Mouse (Mus musculus): ENCODE measurements around the gene Atp1a4. TPM values are rescaled to one million over a fixed set of nuclear protein-coding genes. Genes with fewer than 3 reads are reported as not detected.

The Atp1a4 gene
- polyA plus RNA-seq, 1 experiment from 2014 or later: not detected

DNA sequence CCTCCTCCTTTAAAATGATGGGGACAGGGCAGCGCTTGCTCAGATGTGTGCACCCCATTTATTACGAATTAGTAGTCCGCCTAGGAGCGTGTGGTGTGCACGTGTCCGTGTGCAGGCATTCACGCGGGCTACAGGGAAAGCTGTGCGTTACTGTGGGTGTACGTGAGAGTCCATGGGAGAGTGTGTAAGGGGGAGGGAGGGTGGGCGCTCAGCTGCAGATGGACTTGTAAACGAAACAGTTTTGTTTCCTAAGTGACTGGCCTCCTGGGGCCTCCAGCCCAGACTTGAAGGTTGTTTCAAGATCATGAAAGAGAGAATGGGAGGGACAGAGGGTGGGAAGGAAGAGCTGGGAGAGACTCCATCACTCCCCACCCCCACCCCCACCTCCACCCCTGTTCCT, 43.0 kb upstream of the Atp1a4 start:
- no peaks in the 10 kb centered on the region for H3K36me3 ChIP-seq (ENCODE audit: control insufficient read depth, insufficient read depth, low read length)
- H3K9me3 ChIP-seq (ENCODE audit: control insufficient read depth, low read depth, low read length): no peaks in the 10 kb centered on the region
- H3K27me3 ChIP-seq (ENCODE audit: control insufficient read depth, insufficient read depth, low read length): no peaks in the 10 kb centered on the region
- ATAC-seq (ENCODE audit: insufficient number of reproducible peaks, insufficient read depth, low FRiP score, low read depth): no peak
- peaks cover 15% of the 10 kb centered on the region for H3K4me1 ChIP-seq (ENCODE audit: control insufficient read depth, insufficient read depth, low read length)
- no peak overlapping the region for H3K9ac ChIP-seq (replicated peaks; ENCODE audit: low read depth, low read length)
- WGBS: 36% methylated on average over 12 of the region's 12 CpGs
- no peak overlapping the region for H3K4me3 ChIP-seq (ENCODE audit: low read depth, low read length)
- H3K4me2 ChIP-seq (replicated peaks; ENCODE audit: low read depth, low read length): no peak overlapping the region
- no peak overlapping the region for H3K27ac ChIP-seq (ENCODE audit: low read length)

- peaks cover 24% of the 10 kb centered on the region for H3K4me1 ChIP-seq (ENCODE audit: control insufficient read depth, insufficient read depth, low read length)
Measured at GRCm38 (mm10) chr1:172300247-172300646, 42.0 kb upstream of the Atp1a4 start.

GRCm38 (mm10) chr1:172299528-172299927, 41.3 kb upstream of the Atp1a4 start:
- no peak overlapping the region for H3K4me2 ChIP-seq (replicated peaks; ENCODE audit: low read depth, low read length)
- 69% methylated on average over 7 of the region's 7 CpGs for WGBS
- H3K4me1 ChIP-seq (ENCODE audit: control insufficient read depth, insufficient read depth, low read length): peaks cover 24% of the 10 kb centered on the region
- H3K36me3 ChIP-seq (ENCODE audit: control insufficient read depth, insufficient read depth, low read length): no peaks in the 10 kb centered on the region
- H3K9me3 ChIP-seq (ENCODE audit: control insufficient read depth, low read depth, low read length): no peaks in the 10 kb centered on the region
- H3K27me3 ChIP-seq (ENCODE audit: control insufficient read depth, insufficient read depth, low read length): no peaks in the 10 kb centered on the region
- H3K9ac ChIP-seq (replicated peaks; ENCODE audit: low read depth, low read length): no peak overlapping the region
- no peak overlapping the region for H3K4me3 ChIP-seq (ENCODE audit: low read depth, low read length)
- no peak overlapping the region for H3K27ac ChIP-seq (ENCODE audit: low read length)
- ATAC-seq (ENCODE audit: insufficient number of reproducible peaks, insufficient read depth, low FRiP score, low read depth): no peak

More at GRCm38 (mm10) chr1:172300247-172300646, 42.0 kb upstream of the Atp1a4 start:
- no peak overlapping the region for H3K9ac ChIP-seq (replicated peaks; ENCODE audit: low read depth, low read length)
- H3K4me3 ChIP-seq (ENCODE audit: low read depth, low read length): no peak overlapping the region
- no peak for ATAC-seq (ENCODE audit: insufficient number of reproducible peaks, insufficient read depth, low FRiP score, low read depth)
- WGBS: 67% methylated on average over 5 of the region's 5 CpGs
- H3K36me3 ChIP-seq (ENCODE audit: control insufficient read depth, insufficient read depth, low read length): no peaks in the 10 kb centered on the region
- no peaks in the 10 kb centered on the region for H3K27me3 ChIP-seq (ENCODE audit: control insufficient read depth, insufficient read depth, low read length)
- no peak overlapping the region for H3K27ac ChIP-seq (ENCODE audit: low read length)
- H3K4me2 ChIP-seq (replicated peaks; ENCODE audit: low read depth, low read length): no peak overlapping the region
- H3K9me3 ChIP-seq (ENCODE audit: control insufficient read depth, low read depth, low read length): no peaks in the 10 kb centered on the region

DNA sequence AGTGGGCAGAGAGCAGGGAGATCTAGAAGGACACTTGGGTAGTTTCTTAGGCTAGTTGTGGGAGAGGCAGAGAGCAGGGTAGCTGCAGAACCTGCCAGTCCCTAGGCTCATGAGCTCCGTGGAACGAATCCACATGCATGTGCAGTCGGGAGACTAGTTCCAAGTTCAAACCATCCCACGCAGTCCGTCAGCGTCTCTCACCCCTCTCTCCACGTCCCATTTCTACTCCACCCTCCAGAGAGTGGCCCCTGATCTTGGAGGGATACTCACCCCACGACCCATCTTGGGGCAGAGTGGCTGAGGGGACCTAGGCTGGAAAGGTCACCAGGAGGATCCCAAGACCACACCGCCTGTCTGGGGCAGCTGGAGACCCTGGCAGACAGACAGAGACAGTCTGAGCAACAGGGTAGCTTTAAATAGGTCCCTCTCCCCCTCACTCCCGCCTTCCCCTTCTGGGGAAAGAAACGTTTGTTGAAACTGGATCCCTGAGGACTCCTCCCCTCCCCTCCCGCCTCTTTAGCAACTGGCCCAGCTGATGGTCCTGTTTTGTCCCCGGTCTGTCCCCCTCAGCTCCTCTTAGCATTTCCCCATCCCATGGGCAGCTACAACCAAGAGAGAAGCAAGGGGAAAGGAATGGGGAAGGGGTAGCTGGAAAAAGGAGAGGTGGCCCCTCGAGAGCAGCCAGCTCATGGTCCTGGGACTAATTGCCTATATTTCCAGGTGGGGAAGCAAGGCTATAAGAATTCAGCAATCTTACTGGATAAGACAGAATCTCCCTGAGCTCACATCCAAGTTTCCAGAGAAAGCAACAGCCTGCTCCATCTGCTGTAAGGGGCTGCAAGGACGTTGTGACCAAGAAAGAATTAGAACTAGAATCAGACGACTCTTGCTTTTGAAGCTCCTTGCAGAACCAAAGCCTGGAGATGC, 39.7 kb upstream of the Atp1a4 start, which contains the start of gene Atp1a2:
Atp1a2 (minus strand) TSS at position 454 of the 927 bp plus-strand sequence.
- peak within 1 kb of the TSS; percentile 41 for H3K4me2 ChIP-seq (replicated peaks; ENCODE audit: low read depth, low read length)
- peak; percentile 44 for ATAC-seq (ENCODE audit: insufficient number of reproducible peaks, insufficient read depth, low FRiP score, low read depth)
- H3K9ac ChIP-seq (replicated peaks; ENCODE audit: low read depth, low read length): no peak within 1 kb of the TSS
- H3K4me1 ChIP-seq (ENCODE audit: control insufficient read depth, insufficient read depth, low read length): peaks cover 24% of the 10 kb centered on the region
- no peaks in the 10 kb centered on the region for H3K27me3 ChIP-seq (ENCODE audit: control insufficient read depth, insufficient read depth, low read length)
- H3K4me3 ChIP-seq (ENCODE audit: low read depth, low read length): peak within 1 kb of the TSS; percentile 25
- no peaks in the 10 kb centered on the region for H3K9me3 ChIP-seq (ENCODE audit: control insufficient read depth, low read depth, low read length)
- 7% methylated on average over 16 of the region's 16 CpGs for WGBS
- peak within 1 kb of the TSS; percentile 48; the same call in 1 of the 2 replicates for H3K27ac ChIP-seq (ENCODE audit: low read length)
- H3K36me3 ChIP-seq (ENCODE audit: control insufficient read depth, insufficient read depth, low read length): no peaks in the 10 kb centered on the region

DNA sequence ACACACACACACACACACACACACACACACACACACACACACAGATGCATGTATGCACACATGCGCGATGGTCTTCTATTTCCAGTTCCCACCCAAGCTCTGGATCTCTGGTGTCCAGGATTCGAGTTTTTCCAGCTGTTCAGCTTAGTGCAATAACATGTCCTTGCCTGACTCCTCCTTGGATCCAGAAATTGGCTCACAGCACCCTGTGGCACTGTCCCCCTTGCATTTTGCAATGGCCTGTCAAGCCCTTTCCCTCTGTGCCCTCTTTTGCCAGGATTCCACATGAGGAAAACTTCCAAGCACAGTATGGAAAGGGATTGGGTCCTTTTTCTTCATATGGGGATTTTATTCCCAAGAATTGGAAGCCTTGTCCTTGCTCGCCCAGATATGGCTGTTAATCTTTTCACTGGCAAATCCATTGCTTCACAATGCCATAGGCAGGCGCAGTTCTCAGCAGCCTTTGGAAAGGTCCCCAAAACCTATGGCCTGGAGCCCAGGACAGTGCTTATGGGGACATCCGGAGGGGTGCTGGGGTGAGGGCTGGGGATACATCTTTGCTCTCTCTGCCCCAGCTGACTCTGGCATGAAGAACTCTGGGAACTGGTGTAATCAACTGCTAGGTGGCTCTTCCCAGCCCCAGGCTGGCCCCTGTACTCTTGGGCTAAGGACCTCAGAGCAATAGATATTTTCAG, 38.7 kb upstream of the Atp1a4 start:
- no peak overlapping the region for H3K9ac ChIP-seq (replicated peaks; ENCODE audit: low read depth, low read length)
- peak overlapping the region; percentile 25; the same call in 1 of the 2 replicates for H3K4me3 ChIP-seq (ENCODE audit: low read depth, low read length)
- no peaks in the 10 kb centered on the region for H3K36me3 ChIP-seq (ENCODE audit: control insufficient read depth, insufficient read depth, low read length)
- no peaks in the 10 kb centered on the region for H3K27me3 ChIP-seq (ENCODE audit: control insufficient read depth, insufficient read depth, low read length)
- no peak for ATAC-seq (ENCODE audit: insufficient number of reproducible peaks, insufficient read depth, low FRiP score, low read depth)
- 76% methylated on average over 6 of the region's 6 CpGs for WGBS
- peak overlapping the region; percentile 48; the same call in 1 of the 2 replicates for H3K27ac ChIP-seq (ENCODE audit: low read length)
- H3K9me3 ChIP-seq (ENCODE audit: control insufficient read depth, low read depth, low read length): no peaks in the 10 kb centered on the region
- H3K4me1 ChIP-seq (ENCODE audit: control insufficient read depth, insufficient read depth, low read length): peaks cover 24% of the 10 kb centered on the region
- peak overlapping the region; percentile 41 for H3K4me2 ChIP-seq (replicated peaks; ENCODE audit: low read depth, low read length)

- peak; percentile 55; the same call in 1 of the 2 replicates for ATAC-seq (ENCODE audit: insufficient number of reproducible peaks, insufficient read depth, low FRiP score, low read depth)
- Histone ChIP-seq H3K9ac (replicated peaks; ENCODE audit: low read depth, low read length) (no peak overlapping the region), H3K4me3 (ENCODE audit: low read depth, low read length) (no peak overlapping the region), H3K27me3 (ENCODE audit: control insufficient read depth, insufficient read depth, low read length) (no peaks in the 10 kb centered on the region), H3K27ac (ENCODE audit: low read length) (peak overlapping the region; percentile 44; the same call in 1 of the 2 replicates), H3K4me2 (replicated peaks; ENCODE audit: low read depth, low read length) (peak overlapping the region; percentile 41; the same call in 1 of the 2 replicates), H3K36me3 (ENCODE audit: control insufficient read depth, insufficient read depth, low read length) (no peaks in the 10 kb centered on the region), H3K9me3 (ENCODE audit: control insufficient read depth, low read depth, low read length) (no peaks in the 10 kb centered on the region), H3K4me1 (ENCODE audit: control insufficient read depth, insufficient read depth, low read length) (peaks cover 24% of the 10 kb centered on the region)
- 45% methylated on average over 4 of the region's 4 CpGs for WGBS
Measured at GRCm38 (mm10) chr1:172295751-172296197, 37.6 kb upstream of the Atp1a4 start.

DNA sequence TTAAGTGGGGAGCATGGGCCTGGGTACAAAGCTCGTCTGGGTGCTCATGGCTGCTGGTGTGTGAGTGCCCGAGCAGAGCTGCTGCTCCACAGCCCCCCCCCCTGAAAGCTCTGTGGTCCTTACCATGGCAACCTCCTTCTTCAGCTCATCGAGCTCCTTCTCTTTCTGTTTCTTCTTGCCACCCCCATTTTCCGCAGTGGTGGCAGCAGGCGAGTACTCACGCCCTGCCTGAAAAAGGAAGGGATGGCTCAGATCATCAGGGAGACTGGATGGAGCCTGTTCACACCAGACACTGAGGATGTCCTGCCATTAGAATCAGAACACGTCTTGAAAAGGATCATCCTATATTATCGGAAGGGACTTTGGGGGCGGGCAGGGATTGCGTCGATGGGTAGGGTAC, 35.2 kb upstream of the Atp1a4 start:
- Histone ChIP-seq H3K27ac (ENCODE audit: low read length) (no peak overlapping the region), H3K4me1 (ENCODE audit: control insufficient read depth, insufficient read depth, low read length) (peaks cover 24% of the 10 kb centered on the region), H3K4me3 (ENCODE audit: low read depth, low read length) (no peak overlapping the region), H3K27me3 (ENCODE audit: control insufficient read depth, insufficient read depth, low read length) (no peaks in the 10 kb centered on the region), H3K4me2 (replicated peaks; ENCODE audit: low read depth, low read length) (no peak overlapping the region), H3K36me3 (ENCODE audit: control insufficient read depth, insufficient read depth, low read length) (no peaks in the 10 kb centered on the region), H3K9ac (replicated peaks; ENCODE audit: low read depth, low read length) (no peak overlapping the region), H3K9me3 (ENCODE audit: control insufficient read depth, low read depth, low read length) (no peaks in the 10 kb centered on the region)
- WGBS: 86% methylated on average over 11 of the region's 11 CpGs
- no peak for ATAC-seq (ENCODE audit: insufficient number of reproducible peaks, insufficient read depth, low FRiP score, low read depth)

GRCm38 (mm10) chr1:172292880-172293279, 34.7 kb upstream of the Atp1a4 start:
- no peaks in the 10 kb centered on the region for H3K9me3 ChIP-seq (ENCODE audit: control insufficient read depth, low read depth, low read length)
- no peak overlapping the region for H3K9ac ChIP-seq (replicated peaks; ENCODE audit: low read depth, low read length)
- no peak overlapping the region for H3K4me3 ChIP-seq (ENCODE audit: low read depth, low read length)
- H3K27ac ChIP-seq (ENCODE audit: low read length): no peak overlapping the region
- no peak overlapping the region for H3K4me2 ChIP-seq (replicated peaks; ENCODE audit: low read depth, low read length)
- WGBS: 73% methylated on average over 2 of the region's 2 CpGs
- H3K36me3 ChIP-seq (ENCODE audit: control insufficient read depth, insufficient read depth, low read length): no peaks in the 10 kb centered on the region
- no peak for ATAC-seq (ENCODE audit: insufficient number of reproducible peaks, insufficient read depth, low FRiP score, low read depth)
- H3K27me3 ChIP-seq (ENCODE audit: control insufficient read depth, insufficient read depth, low read length): no peaks in the 10 kb centered on the region
- H3K4me1 ChIP-seq (ENCODE audit: control insufficient read depth, insufficient read depth, low read length): peaks cover 20% of the 10 kb centered on the region
